Mouse (Mus musculus) kidney, adult 18-20 months (tissue): ENCODE data around the gene Fbp1.
"Not testable (repeated sequence)": the region's sequence is repeated elsewhere in the genome, so short reads cannot be mapped to it uniquely, and the experiment has no call there.

ENCODE experiments used
- DNase-seq: peaks from one replicate; pipeline ENCODE4 v3.0.0; 2021

The Fbp1 gene

GRCm38 (mm10) chr13:62832239-62832638 is 55.8 kb downstream of the Fbp1 start:
- DNase-seq = no peak

GRCm38 (mm10) chr13:62815705-62816104 is 72.4 kb downstream of the Fbp1 start:
- DNase-seq = not testable (repeated sequence)
